10 mouse cellular contexts compared by ENCODE assay signal in the genomic region with DNA sequence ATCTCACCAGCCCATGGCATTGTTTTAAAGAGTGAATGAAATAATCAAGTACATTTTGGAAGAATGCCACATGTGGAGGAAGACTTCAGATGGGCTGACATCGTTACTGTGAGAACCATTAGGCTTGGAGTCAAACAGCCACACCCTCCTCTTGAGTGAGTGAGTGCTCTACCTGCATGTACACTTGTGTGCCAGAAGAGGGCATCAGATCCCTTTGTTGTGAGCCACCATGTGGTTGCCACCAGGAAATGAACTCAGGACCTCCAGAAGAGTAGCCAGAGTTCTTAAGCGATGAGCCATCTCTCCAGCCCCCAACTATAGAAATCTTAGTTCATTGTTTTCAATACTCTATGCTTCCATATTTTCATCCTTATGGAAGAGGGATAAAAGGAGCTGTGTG. TPM values are rescaled to one million over a fixed set of nuclear protein-coding genes. Genes with fewer than 3 reads are reported as not detected.
A peak's percentile ranks its signal among the peaks of the same experiment; 100 is the strongest.
DNase-seq lines count a peak whose midpoint lies in the region; TF ChIP-seq lines count a peak whose summit lies in the region.
"Had no signal": no experiment of that assay in that cellular context is flagged by ENCODE, and none has a peak within 500 bp of the region (broad histone marks: within the 10 kb centered on the region; RNA-seq: fewer than 3 reads in every experiment).

No protein-coding gene starts in this region.

- no peak overlapping the region for H3K4me3 ChIP-seq in gastrocnemius, adult 2 months
- H3K4me3 ChIP-seq: erythroblast, embryonic 14.5 days; hindbrain, embryonic 12.5 days had no signal

- intact Hi-C loops in gastrocnemius, adult 2 months (cut with DNase I), result loop anchor here (5.0 kb wide), 1 partner anchor 33 kb away; no protein-coding TSS in a partner anchor
- intact Hi-C loops in left cerebral cortex, postnatal 25 days (cut with DNase I), result no loop called here

- H3K27ac ChIP-seq in gastrocnemius, adult 2 months, result no peak overlapping the region
- H3K27ac ChIP-seq: hindbrain, embryonic 12.5 days had no signal

- DNase-seq in gastrocnemius, adult 2 months, result no peak
- no peak for DNase-seq in gastrocnemius, postnatal 4 days (ENCODE audit: low spot score in 2 of 2)
- DNase-seq in retina, postnatal 1 day, result peak; percentile 12
- no peak for DNase-seq in retina, embryonic 14.5 days (ENCODE audit: low spot score)
- peak; percentile 21 for DNase-seq in c-Kit-positive CD71-positive TER-119-positive erythroid progenitor cells, embryonic 14.5 days (ENCODE audit: low spot score)
- peak; percentile 49 for DNase-seq in thymus, postnatal 14 days
- DNase-seq in testis, postnatal 14 days (ENCODE audit: low spot score), result no peak
- DNase-seq in left cerebral cortex, postnatal 25 days (ENCODE audit: low spot score in 2 of 2), result no peak

- peak; percentile 50 for TF ChIP-seq CTCF in gastrocnemius, adult 2 months (IDR thresholded peaks at IDR 0.05)

RNA-seq across cellular contexts. Expression of gene Ceacam9, which starts 22.7 kb away (rescaled TPM):
- not detected for total RNA-seq in gastrocnemius, adult 2 months (2021)
- not detected for total RNA-seq in gastrocnemius, postnatal 4 days (2021)
- under 1 TPM in 1 of 2 experiments, not detected in 1; 0.25 TPM for total RNA-seq in left cerebral cortex, postnatal 25 days (2021)

RNA-seq across cellular contexts. Expression of gene Ceacam15, which starts 23.5 kb away (rescaled TPM):
- not detected for total RNA-seq in gastrocnemius, adult 2 months (2021)
- total RNA-seq in gastrocnemius, postnatal 4 days (2021), result not detected
- total RNA-seq in left cerebral cortex, postnatal 25 days (2021), result not detected

RNA-seq across cellular contexts. Expression of gene Ap2s1, which starts 39.2 kb away (rescaled TPM):
- 10 to 100 TPM; 49.6 to 56.4 TPM for total RNA-seq in gastrocnemius, adult 2 months (2021)
- 100 to 1,000 TPM in 1 of 2 experiments, 10 to 100 TPM in 1; 86.6 to 106 TPM for total RNA-seq in gastrocnemius, postnatal 4 days (2021)
- 100 to 1,000 TPM; 278 to 295 TPM for total RNA-seq in left cerebral cortex, postnatal 25 days (2021)

Comparison
In these comparisons a context has a peak if more than half of its experiments do, and no peak if none do; other contexts are left out.
1. DNase-seq: peak in retina, postnatal 1 day (single experiment), c-Kit-positive CD71-positive TER-119-positive erythroid progenitor cells, embryonic 14.5 days (single experiment) and thymus, postnatal 14 days (single experiment); none in gastrocnemius, adult 2 months (single experiment), gastrocnemius, postnatal 4 days (0 of 2), retina, embryonic 14.5 days (single experiment), testis, postnatal 14 days (single experiment) and left cerebral cortex, postnatal 25 days (0 of 2).